Mouse (Mus musculus): ENCODE data around the gene Gm9918. TPM values are rescaled to one million over a fixed set of nuclear protein-coding genes. Genes with fewer than 3 reads are reported as not detected.

Gm9918 gene
- polyA plus RNA-seq, 2 experiments = 0.04 TPM

GRCm38 (mm10) chr15:102265548-102265947 lies 4.8 kb upstream of the Gm9918 start:
- Histone ChIP-seq H3K36me3 (replicated peaks; ENCODE audit: control insufficient read depth, insufficient read depth, low read depth) (no peaks in the 10 kb centered on the region), H3K27ac (no peak overlapping the region), H3K9me3 (ENCODE audit: control insufficient read depth, low read length) (no peaks in the 10 kb centered on the region), H3K27me3 (ENCODE audit: control insufficient read depth, insufficient read depth, low read length) (peaks cover 4% of the 10 kb centered on the region), H3K4me1 (replicated peaks; ENCODE audit: control insufficient read depth in 2 of 2, insufficient read depth in 2 of 2, low read length in 1 of 2) (no peaks in the 10 kb centered on the region), H3K4me2 (ENCODE audit: low read depth) (no peak overlapping the region), H3K4me3 (ENCODE audit: insufficient read depth in 1 of 2, low read depth in 2 of 2, low read length in 2 of 2) (no peak overlapping the region), H3K9ac (replicated peaks) (no peak overlapping the region)
- 67% methylated on average over 5 of the region's 5 CpGs for WGBS (ENCODE audit: insufficient replicate concordance)
- peak; percentile 34; the same call in 1 of the 2 replicates for TF ChIP-seq CTCF (IDR thresholded peaks at IDR 0.05; ENCODE audit: low read depth)
- TF ChIP-seq EP300 (IDR thresholded peaks at IDR 0.05; ENCODE audit: low read depth) = no peak
- no peak for DNase-seq (ENCODE audit: low read depth in 3 of 3, low spot score in 3 of 3)
- no peak for ATAC-seq (ENCODE audit: insufficient read depth)

- WGBS (ENCODE audit: insufficient replicate concordance) = 25% methylated on average over 3 of the region's 3 CpGs
- Histone ChIP-seq H3K9ac (replicated peaks) (no peak overlapping the region), H3K4me2 (ENCODE audit: low read depth) (no peak overlapping the region), H3K27me3 (ENCODE audit: control insufficient read depth, insufficient read depth, low read length) (peaks cover 9% of the 10 kb centered on the region), H3K4me3 (ENCODE audit: insufficient read depth in 1 of 2, low read depth in 2 of 2, low read length in 2 of 2) (no peak overlapping the region), H3K4me1 (replicated peaks; ENCODE audit: control insufficient read depth in 2 of 2, insufficient read depth in 2 of 2, low read length in 1 of 2) (no peaks in the 10 kb centered on the region), H3K9me3 (ENCODE audit: control insufficient read depth, low read length) (no peaks in the 10 kb centered on the region), H3K36me3 (replicated peaks; ENCODE audit: control insufficient read depth, insufficient read depth, low read depth) (no peaks in the 10 kb centered on the region), H3K27ac (no peak overlapping the region)
- ATAC-seq (ENCODE audit: insufficient read depth) (no peak), DNase-seq (ENCODE audit: low read depth in 3 of 3, low spot score in 3 of 3) (no peak)
- TF ChIP-seq CTCF (IDR thresholded peaks at IDR 0.05; ENCODE audit: low read depth) = no peak
- no peak for TF ChIP-seq EP300 (IDR thresholded peaks at IDR 0.05; ENCODE audit: low read depth)
These were observed 1.1 kb downstream of the Gm9918 start for GRCm38 (mm10) chr15:102271441-102271840.

- Histone ChIP-seq H3K27me3 (ENCODE audit: control insufficient read depth, insufficient read depth, low read length) (peaks cover 9% of the 10 kb centered on the region), H3K27ac (no peak overlapping the region), H3K4me2 (ENCODE audit: low read depth) (no peak overlapping the region), H3K36me3 (replicated peaks; ENCODE audit: control insufficient read depth, insufficient read depth, low read depth) (no peaks in the 10 kb centered on the region), H3K9ac (replicated peaks) (no peak overlapping the region), H3K4me3 (ENCODE audit: insufficient read depth in 1 of 2, low read depth in 2 of 2, low read length in 2 of 2) (no peak overlapping the region), H3K9me3 (ENCODE audit: control insufficient read depth, low read length) (no peaks in the 10 kb centered on the region), H3K4me1 (replicated peaks; ENCODE audit: control insufficient read depth in 2 of 2, insufficient read depth in 2 of 2, low read length in 1 of 2) (peaks cover 2 to 3% of the 10 kb centered on the region in 2 experiments; a peak in 2 of 4 replicates)
- TF ChIP-seq EP300 (IDR thresholded peaks at IDR 0.05; ENCODE audit: low read depth) = no peak
- TF ChIP-seq CTCF (IDR thresholded peaks at IDR 0.05; ENCODE audit: low read depth) = peak; percentile 17; the same call in 1 of the 2 replicates
- 54% methylated on average over 6 of the region's 6 CpGs for WGBS (ENCODE audit: insufficient replicate concordance)
- DNase-seq (ENCODE audit: low read depth in 3 of 3, low spot score in 3 of 3) (no peak), ATAC-seq (ENCODE audit: insufficient read depth) (no peak)
These were observed 3.8 kb downstream of the Gm9918 start for GRCm38 (mm10) chr15:102273982-102274716.

GRCm38 (mm10) chr15:102278726-102279091 lies 8.3 kb downstream of the Gm9918 start:
- no peak for ATAC-seq (ENCODE audit: insufficient read depth)
- no peak for DNase-seq (ENCODE audit: low read depth in 3 of 3, low spot score in 3 of 3)
- no peak for TF ChIP-seq EP300 (IDR thresholded peaks at IDR 0.05; ENCODE audit: low read depth)
- no peak for TF ChIP-seq CTCF (IDR thresholded peaks at IDR 0.05; ENCODE audit: low read depth)
- peak overlapping the region; percentile 72 to 84 for H3K4me3 ChIP-seq (ENCODE audit: insufficient read depth in 1 of 2, low read depth in 2 of 2, low read length in 2 of 2)
- H3K9ac ChIP-seq (replicated peaks) = peak overlapping the region; percentile 65
- H3K27me3 ChIP-seq (ENCODE audit: control insufficient read depth, insufficient read depth, low read length) = no peaks in the 10 kb centered on the region
- 16% methylated on average over 7 of the region's 7 CpGs for WGBS (ENCODE audit: insufficient replicate concordance)
- H3K27ac ChIP-seq = peak overlapping the region; percentile 49
- H3K4me1 ChIP-seq (replicated peaks; ENCODE audit: control insufficient read depth in 2 of 2, insufficient read depth in 2 of 2, low read length in 1 of 2) = peaks cover 24 to 25% of the 10 kb centered on the region in 2 experiments
- no peaks in the 10 kb centered on the region for H3K9me3 ChIP-seq (ENCODE audit: control insufficient read depth, low read length)
- peak overlapping the region; percentile 97 for H3K4me2 ChIP-seq (ENCODE audit: low read depth)
- H3K36me3 ChIP-seq (replicated peaks; ENCODE audit: control insufficient read depth, insufficient read depth, low read depth) = no peaks in the 10 kb centered on the region

GRCm38 (mm10) chr15:102279092-102279782 lies 8.9 kb downstream of the Gm9918 start, which contains the start of gene Mfsd5:
Mfsd5 (plus strand) TSS chr15:102279454.
- Histone ChIP-seq H3K9ac (replicated peaks) (peak within 1 kb of the TSS; percentile 81), H3K36me3 (replicated peaks; ENCODE audit: control insufficient read depth, insufficient read depth, low read depth) (no peaks in the 10 kb centered on the region), H3K4me3 (ENCODE audit: insufficient read depth in 1 of 2, low read depth in 2 of 2, low read length in 2 of 2) (peak within 1 kb of the TSS; percentile 72 to 84), H3K4me1 (replicated peaks; ENCODE audit: control insufficient read depth in 2 of 2, insufficient read depth in 2 of 2, low read length in 1 of 2) (peaks cover 24 to 30% of the 10 kb centered on the region in 2 experiments), H3K4me2 (ENCODE audit: low read depth) (peak within 1 kb of the TSS; percentile 97), H3K27me3 (ENCODE audit: control insufficient read depth, insufficient read depth, low read length) (no peaks in the 10 kb centered on the region), H3K9me3 (ENCODE audit: control insufficient read depth, low read length) (no peaks in the 10 kb centered on the region), H3K27ac (peak within 1 kb of the TSS; percentile 49)
- TF ChIP-seq CTCF (IDR thresholded peaks at IDR 0.05; ENCODE audit: low read depth) (peak; percentile 40), EP300 (IDR thresholded peaks at IDR 0.05; ENCODE audit: low read depth) (no peak)
- under 1% methylated on average over 65 of the region's 65 CpGs for WGBS (ENCODE audit: insufficient replicate concordance)
- ATAC-seq (ENCODE audit: insufficient read depth) (peak; percentile 93), DNase-seq (ENCODE audit: low read depth in 3 of 3, low spot score in 3 of 3) (peak; percentile 76 to 82 (median 80))
